Mouse (Mus musculus) embryonic fibroblast, embryonic 13.5 days (primary cell): Measurements from ENCODE around the gene Gm26661.

Experiments used
- CTCF ChIP-seq: IDR thresholded peaks from 2 replicates; pipeline ENCODE4 v1.5.1; 2011; ENCODE audit warnings: mild to moderate bottlenecking, control low read depth, low read length, moderate library complexity, borderline replicate concordance; ENCODE audit not compliant: insufficient read depth
- POLR2A ChIP-seq: IDR thresholded peaks from 2 replicates; pipeline ENCODE4 v1.6.1; 2011; ENCODE audit warnings: low read depth, mild to moderate bottlenecking, control low read depth, low read length, moderate library complexity

DNA sequence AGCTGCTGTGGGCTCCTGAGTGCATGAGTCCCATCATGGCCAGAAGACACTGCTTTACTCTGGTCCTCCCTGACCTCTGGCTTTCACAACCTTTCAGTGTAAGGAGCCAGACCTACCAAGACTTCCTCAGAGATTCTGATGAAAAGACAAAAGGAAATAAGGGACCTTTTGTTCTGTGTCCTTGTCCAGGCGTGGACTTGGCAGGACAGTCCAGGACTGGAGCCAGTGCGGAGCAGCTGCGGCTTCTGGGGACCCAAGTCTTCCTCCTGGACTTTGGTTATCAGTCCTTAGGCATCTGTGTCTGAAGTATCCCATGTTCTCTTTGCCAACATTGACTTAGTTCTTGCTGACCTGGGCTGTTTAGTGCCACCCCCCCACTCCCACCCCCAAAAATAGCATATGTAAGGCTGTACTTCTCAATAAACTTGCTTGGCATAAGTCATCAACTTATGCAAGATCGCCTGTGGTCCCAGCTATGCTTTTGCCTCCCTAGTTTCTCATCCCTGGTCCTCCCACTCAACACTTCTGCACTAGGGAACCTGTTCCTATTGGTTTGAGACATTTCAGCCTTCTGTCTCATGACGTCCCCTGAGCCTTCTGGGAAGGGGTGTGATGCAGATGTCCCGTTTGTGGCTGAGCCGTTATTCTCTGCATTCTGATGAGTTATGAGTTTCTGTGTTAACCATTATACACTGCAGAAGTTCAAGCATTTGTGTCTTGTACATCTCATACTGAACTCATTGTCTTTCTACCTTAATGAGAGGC, 1.9 kb upstream of the Gm26661 start:
- TF ChIP-seq CTCF: no peak
- no peak for TF ChIP-seq POLR2A
